In the genomic region with DNA sequence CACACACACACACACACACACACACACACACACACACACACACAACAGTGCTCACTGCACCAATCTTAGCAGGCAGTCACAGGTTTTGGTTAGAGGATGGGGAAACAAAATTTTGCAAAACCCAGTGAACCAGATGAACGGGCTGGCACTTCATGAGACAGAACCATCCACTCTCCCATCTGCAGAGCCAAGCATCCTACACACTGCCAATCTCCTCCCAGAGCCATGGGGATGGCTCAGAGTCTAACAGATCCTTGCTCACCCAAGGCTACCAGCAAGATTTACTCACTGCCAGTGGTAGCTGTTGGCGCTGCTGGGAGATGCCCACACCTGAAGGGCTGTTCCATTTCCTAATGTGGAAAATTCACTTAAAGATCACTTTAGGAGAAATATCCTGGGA, we compare ENCODE assay signal across 17 mouse cellular contexts.
DNase-seq lines count a peak whose midpoint lies in the region; ATAC-seq and TF ChIP-seq lines count a peak whose summit lies in the region.
"Had no signal": no experiment of that assay in that cellular context is flagged by ENCODE, and none has a peak within 500 bp of the region (broad histone marks: within the 10 kb centered on the region; RNA-seq: fewer than 3 reads in every experiment).

No protein-coding gene starts in this region.

- H3K27ac ChIP-seq in forebrain, embryonic 15.5 days (replicated peaks) = no peak overlapping the region
- H3K27ac ChIP-seq in forebrain, embryonic 10.5 days = no peak overlapping the region
- H3K27ac ChIP-seq: kidney, postnatal 0 days; midbrain, embryonic 15.5 days; neural tube, embryonic 12.5 days had no signal

- no peak overlapping the region for H3K4me3 ChIP-seq in forebrain, embryonic 15.5 days
- H3K4me3 ChIP-seq in forebrain, embryonic 10.5 days = no peak overlapping the region
- H3K4me3 ChIP-seq: heart, embryonic 12.5 days; midbrain, embryonic 15.5 days; neural tube, embryonic 12.5 days had no signal

- TF ChIP-seq CTCF in brain, embryonic 14.5 days (IDR thresholded peaks at IDR 0.05; ENCODE audit: borderline replicate concordance, extremely low read depth, insufficient read depth, insufficient read length) = no peak

- WGBS in forebrain, embryonic 15.5 days = 84% methylated on average over 2 of the region's 2 CpGs
- 97% methylated on average over 2 of the region's 2 CpGs for WGBS in forebrain, embryonic 10.5 days

- no peak overlapping the region for H3K4me2 ChIP-seq in forebrain, embryonic 15.5 days (replicated peaks)
- H3K4me2 ChIP-seq: heart, embryonic 12.5 days; midbrain, embryonic 15.5 days; neural tube, embryonic 12.5 days had no signal

- no peaks in the 10 kb centered on the region for H3K9me3 ChIP-seq in forebrain, embryonic 15.5 days
- no peaks in the 10 kb centered on the region for H3K9me3 ChIP-seq in forebrain, embryonic 10.5 days
- H3K9me3 ChIP-seq: heart, embryonic 12.5 days; midbrain, embryonic 15.5 days; neural tube, embryonic 12.5 days had no signal

- H3K36me3 ChIP-seq in forebrain, embryonic 15.5 days = no peaks in the 10 kb centered on the region
- H3K36me3 ChIP-seq in forebrain, embryonic 10.5 days (replicated peaks) = no peaks in the 10 kb centered on the region
- H3K36me3 ChIP-seq: heart, embryonic 12.5 days; midbrain, embryonic 15.5 days; neural tube, embryonic 12.5 days had no signal

- no peak for TF ChIP-seq POLR2A in brain, embryonic 14.5 days (IDR thresholded peaks at IDR 0.05; ENCODE audit: borderline replicate concordance, extremely low read depth, insufficient read depth, insufficient read length, poor library complexity, severe bottlenecking)

- DNase-seq in forebrain, embryonic 10.5 days (ENCODE audit: extremely low spot score, low spot score) = no peak
- DNase-seq in brain, embryonic 14.5 days (ENCODE audit: low read depth) = peak; percentile 44
- DNase-seq in cerebellum, postnatal 25 days = peak; percentile 53 to 59
- peak; percentile 36 to 39 for DNase-seq in layer of hippocampus, postnatal 10 days (ENCODE audit: low spot score in 2 of 2)
- DNase-seq in urinary bladder, postnatal 25 days (ENCODE audit: low spot score) = no peak
- DNase-seq in ovary, postnatal 14 days (ENCODE audit: low spot score) = no peak
- DNase-seq in kidney, adult 9 months = no peak
- DNase-seq: adrenal gland, adult 8-10 months; gastrocnemius, postnatal 36 days; heart, postnatal 4 days; liver, postnatal 0 days; lung, postnatal 36 days had no signal

- peaks cover 13% of the 10 kb centered on the region for H3K4me1 ChIP-seq in forebrain, embryonic 15.5 days
- H3K4me1 ChIP-seq in forebrain, embryonic 10.5 days = no peaks in the 10 kb centered on the region
- H3K4me1 ChIP-seq: midbrain, embryonic 15.5 days; neural tube, embryonic 12.5 days had no signal

- H3K27me3 ChIP-seq in forebrain, embryonic 15.5 days = no peaks in the 10 kb centered on the region
- no peaks in the 10 kb centered on the region for H3K27me3 ChIP-seq in forebrain, embryonic 10.5 days (ENCODE audit: poor library complexity, severe bottlenecking)
- H3K27me3 ChIP-seq: heart, embryonic 12.5 days; midbrain, embryonic 15.5 days; neural tube, embryonic 12.5 days had no signal

- no peak overlapping the region for H3K9ac ChIP-seq in forebrain, embryonic 15.5 days (replicated peaks)
- H3K9ac ChIP-seq: heart, embryonic 12.5 days; liver, postnatal 0 days; midbrain, embryonic 15.5 days; neural tube, embryonic 12.5 days had no signal

- 0 out of 2 replicates have a peak, but pooled peaks have one; percentile 30 for ATAC-seq in forebrain, embryonic 15.5 days (replicated peaks)
- ATAC-seq: liver, postnatal 0 days; midbrain, embryonic 15.5 days had no signal

Comparison
In these comparisons a context has a peak if more than half of its experiments do, and no peak if none do; other contexts are left out.
1. DNase-seq: peak in brain, embryonic 14.5 days (single experiment), cerebellum, postnatal 25 days (2 of 2) and layer of hippocampus, postnatal 10 days (2 of 2); none in forebrain, embryonic 10.5 days (single experiment), urinary bladder, postnatal 25 days (single experiment), ovary, postnatal 14 days (single experiment) and kidney, adult 9 months (single experiment).